Mouse (Mus musculus): ENCODE measurements at regions not wholly inside any gene's neighbourhood (a gene's known extent, or its start where the extent isn't known, plus 50 kb on each side); places are given as distances from the start of the nearest gene placed in this dataset.

GRCm38 (mm10) chr3:137782836-137783235 lies 81.5 kb upstream of the H2afz start:
- no peak for TF ChIP-seq GATA1 (IDR thresholded peaks at IDR 0.05; ENCODE audit: low read length)

DNA sequence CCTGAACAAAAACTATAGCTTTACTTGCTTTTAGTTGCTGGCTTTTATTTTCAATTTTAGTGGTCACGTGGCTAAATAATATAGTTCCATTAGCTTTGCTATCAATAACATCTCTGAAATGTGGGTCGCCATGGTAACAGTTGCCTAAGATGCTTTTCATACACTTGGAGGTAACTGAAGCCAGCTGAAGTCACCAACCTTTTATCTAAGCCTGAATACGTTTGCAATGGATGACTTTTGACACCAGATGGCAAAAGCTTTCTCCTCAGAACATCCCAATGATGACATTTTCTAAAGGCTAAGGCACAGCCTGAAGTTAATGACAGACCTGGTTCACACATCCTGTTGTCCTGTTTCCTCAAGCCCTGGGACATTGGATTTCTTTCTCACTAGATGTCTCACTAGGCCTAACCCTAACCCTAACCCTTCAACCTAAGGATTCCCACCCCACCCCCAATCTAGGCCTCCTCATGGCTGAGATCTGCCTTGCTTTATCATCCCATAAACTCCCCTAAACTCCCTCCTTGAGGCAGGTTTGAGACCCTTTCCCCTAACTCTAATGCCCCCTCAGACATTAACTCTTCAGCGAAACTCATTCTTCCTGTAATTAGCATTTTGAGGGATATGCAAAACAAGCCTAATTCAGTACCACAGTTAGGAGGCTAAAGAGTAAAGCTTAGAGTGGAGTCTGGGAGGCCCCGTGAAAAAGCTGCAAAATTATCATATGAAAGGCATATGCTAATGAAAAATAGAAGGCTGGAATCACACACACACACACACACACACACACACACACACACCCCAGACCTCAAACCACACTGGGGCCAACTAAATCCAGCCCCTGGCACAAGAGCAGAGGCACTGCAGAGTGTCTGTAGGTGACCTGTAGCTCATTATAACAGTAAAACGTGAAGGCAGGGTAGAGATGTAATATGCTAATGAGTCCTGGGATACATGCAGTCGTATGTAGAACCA lies 80.1 kb upstream of the H2afz start:
- TF ChIP-seq GATA1 (IDR thresholded peaks at IDR 0.05; ENCODE audit: low read length), result no peak

- TF ChIP-seq GATA1 (IDR thresholded peaks at IDR 0.05; ENCODE audit: low read length), result no peak
Measured at GRCm38 (mm10) chr3:137785224-137785623, 79.1 kb upstream of the H2afz start.

GRCm38 (mm10) chr3:137785871-137786270 lies 78.4 kb upstream of the H2afz start:
- no peak for TF ChIP-seq GATA1 (IDR thresholded peaks at IDR 0.05; ENCODE audit: low read length)

- TF ChIP-seq GATA1 (IDR thresholded peaks at IDR 0.05; ENCODE audit: low read length), result no peak
Measured at GRCm38 (mm10) chr3:137789671-137790070, 74.6 kb upstream of the H2afz start.

DNA sequence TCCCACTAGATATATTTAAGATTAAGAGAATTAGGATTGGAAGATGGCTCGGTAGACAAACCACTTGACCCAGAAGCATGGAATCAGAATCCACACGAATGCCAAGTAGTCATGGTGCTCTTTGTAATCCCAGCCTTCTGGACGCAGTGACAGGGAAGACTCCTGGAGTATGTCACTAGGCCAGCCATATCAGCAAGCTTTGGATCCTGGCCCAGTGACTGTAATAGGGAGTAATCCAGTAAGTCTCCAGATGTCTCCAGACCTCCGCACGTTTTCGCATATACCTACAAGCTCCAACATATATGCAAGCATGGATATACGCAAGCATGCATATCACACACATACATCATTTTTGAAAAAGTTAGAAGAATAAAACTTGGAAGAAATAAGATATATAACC lies 73.9 kb upstream of the H2afz start:
- no peak for TF ChIP-seq GATA1 (IDR thresholded peaks at IDR 0.05; ENCODE audit: low read length)

GRCm38 (mm10) chr3:137795754-137796315 lies 68.5 kb upstream of the H2afz start:
- TF ChIP-seq GATA1 (IDR thresholded peaks at IDR 0.05; ENCODE audit: low read length), result no peak

DNA sequence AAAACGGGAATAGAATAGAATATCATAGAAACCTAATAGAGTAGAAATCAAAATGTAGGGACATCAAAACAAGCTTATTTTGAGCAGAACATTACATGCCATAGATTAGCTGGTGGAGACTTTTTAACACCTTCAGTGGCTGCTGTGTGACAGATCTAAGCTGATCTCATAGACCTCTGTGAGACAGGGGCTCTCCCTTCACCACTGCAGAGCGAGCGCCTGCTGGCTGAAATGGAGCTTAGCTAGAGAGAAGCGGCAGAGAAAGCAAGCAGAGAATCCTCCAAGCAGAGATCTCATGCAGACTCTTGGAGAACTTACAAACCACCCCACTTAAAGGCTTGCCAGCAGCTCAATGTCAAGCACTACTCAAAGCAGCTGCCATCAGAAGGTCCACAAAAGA lies 65.5 kb upstream of the H2afz start:
- no peak for TF ChIP-seq GATA1 (IDR thresholded peaks at IDR 0.05; ENCODE audit: low read length)

DNA sequence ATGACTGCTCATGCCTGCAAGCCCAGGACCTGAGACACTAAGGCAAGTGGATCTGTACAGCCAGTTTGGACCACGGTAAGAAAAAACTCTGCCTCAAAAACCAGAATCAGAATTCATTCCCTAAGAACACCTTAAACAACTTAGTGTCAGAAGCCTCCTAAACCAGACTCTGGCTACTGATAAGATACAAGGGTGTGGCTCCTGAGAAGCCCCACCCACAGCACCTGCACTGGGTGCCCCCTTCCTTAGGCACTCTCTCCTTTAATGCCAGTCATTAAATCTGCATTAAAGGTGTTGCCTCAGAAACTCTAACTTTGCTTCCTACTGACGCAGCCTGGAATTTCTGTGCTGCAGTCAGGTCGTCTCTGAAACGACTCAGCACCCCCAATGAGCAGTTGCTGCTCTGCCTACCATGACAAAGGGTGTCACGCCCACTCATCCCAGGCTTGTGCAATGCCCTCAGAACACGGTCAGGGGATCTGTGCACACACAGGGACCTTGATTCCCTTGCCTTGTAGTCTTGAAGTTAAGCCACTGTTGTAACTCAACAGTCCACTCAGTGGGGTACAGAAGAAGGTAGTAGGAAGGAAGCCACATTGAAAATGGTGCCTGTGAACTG lies 62.8 kb upstream of the H2afz start:
- TF ChIP-seq GATA1 (IDR thresholded peaks at IDR 0.05; ENCODE audit: low read length), result no peak

GRCm38 (mm10) chr3:137807423-137807822 lies 56.9 kb upstream of the H2afz start:
- TF ChIP-seq GATA1 (IDR thresholded peaks at IDR 0.05; ENCODE audit: low read length), result no peak

- peak; percentile 87 for TF ChIP-seq GATA1 (IDR thresholded peaks at IDR 0.05; ENCODE audit: low read length)
Measured at GRCm38 (mm10) chr3:137807913-137808684, 56.2 kb upstream of the H2afz start.

DNA sequence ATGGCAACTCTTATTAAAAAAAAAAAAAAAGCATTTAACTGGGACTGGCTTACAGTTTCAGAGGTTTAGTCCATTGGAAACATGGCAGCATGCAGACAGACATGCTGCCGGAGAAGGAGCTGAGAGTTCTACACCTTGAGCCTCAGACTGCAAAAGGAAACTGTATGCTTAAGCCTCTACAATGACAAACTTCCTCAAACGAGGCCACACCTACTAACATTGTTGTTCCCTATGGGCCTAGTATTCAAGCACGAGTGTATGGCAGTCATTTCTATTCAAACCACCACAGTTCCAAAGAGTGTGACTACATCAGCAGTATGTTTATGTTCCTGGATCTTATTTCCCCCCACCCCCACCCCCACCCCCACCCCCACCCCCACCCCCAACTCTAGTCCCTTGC lies 54.2 kb upstream of the H2afz start:
- TF ChIP-seq GATA1 (IDR thresholded peaks at IDR 0.05; ENCODE audit: low read length), result no peak

Data from G1E-ER4 (cell line).